Mouse (Mus musculus): Measurements from ENCODE around the gene Ddc. TPM values are rescaled to one million over a fixed set of nuclear protein-coding genes. Genes with fewer than 3 reads are reported as not detected.

Ddc gene
- total and polyA plus RNA-seq, 3 experiments = 0.17 to 0.33 TPM; not detected in 1

GRCm38 (mm10) chr11:11766105-11766504 lies 131.8 kb downstream of the Ddc start:
- Histone ChIP-seq H3K9ac (ENCODE audit: insufficient read depth, low read depth) (no peak overlapping the region), H3K9me3 (replicated peaks; ENCODE audit: low read length) (peaks cover 1% of the 10 kb centered on the region), H3K79me2 (replicated peaks; ENCODE audit: control insufficient read depth, extremely low read depth, insufficient read depth, poor library complexity, severe bottlenecking) (peaks cover 12% of the 10 kb centered on the region), H3K36me3 (replicated peaks in 1 of 2; ENCODE audit: control insufficient read depth in 1 of 2, insufficient read depth in 1 of 2, low read length in 1 of 2) (peaks cover 46 to 74% of the 10 kb centered on the region in 2 experiments), H3K4me2 (ENCODE audit: insufficient read depth, low read depth, poor library complexity, severe bottlenecking) (no peak overlapping the region; the same call in 1 of the 2 replicates), H3K27me3 (replicated peaks) (no peaks in the 10 kb centered on the region), H3K4me1 (ENCODE audit: control insufficient read depth in 1 of 2, insufficient read depth in 2 of 2) (peaks cover 35 to 89% of the 10 kb centered on the region in 2 experiments), H3K4me3 (replicated peaks in 1 of 3; ENCODE audit: low read depth in 2 of 3, low read length in 2 of 3, poor library complexity in 1 of 3) (no peak overlapping the region), H3K27ac (ENCODE audit: insufficient read depth, low read depth) (peak overlapping the region; percentile 62; the same call in 1 of the 2 replicates)
- in situ Hi-C loops (cut with MboI; ENCODE audit: low pct_ligation_motif_present, low pct_unique_long_range_greater_than_20kb, low sequenced_read_pairs) (no loop called here), dilution Hi-C loops (cut with MboI; ENCODE audit: extremely low pct_ligation_motif_present, extremely low pct_unique_long_range_greater_than_20kb, low sequenced_read_pairs) (no loop called here)
- TF ChIP-seq GABPA (IDR thresholded peaks at IDR 0.05; ENCODE audit: insufficient replicate concordance, low read depth, low read length) = no peak
- TF ChIP-seq USF2 (conservative IDR thresholded peaks at IDR 0.05; ENCODE audit: low read depth, low read length) = no peak
- TF ChIP-seq MXI1 (IDR thresholded peaks at IDR 0.05; ENCODE audit: low read depth, low read length) = no peak; the same call in 1 of the 2 replicates
- no peak for TF ChIP-seq NELFE (IDR thresholded peaks at IDR 0.05; ENCODE audit: low read depth, low read length)
- no peak for TF ChIP-seq RCOR1 (conservative IDR thresholded peaks at IDR 0.05; ENCODE audit: low read depth, low read length)
- TF ChIP-seq RAD21 (IDR thresholded peaks at IDR 0.05; ENCODE audit: low read depth, low read length) = no peak
- peak; percentile 70 for TF ChIP-seq ETS1 (conservative IDR thresholded peaks at IDR 0.05; ENCODE audit: low read depth, low read length)
- peak; percentile 10; the same call in 1 of the 2 replicates for TF ChIP-seq POLR2A (IDR thresholded peaks at IDR 0.05; ENCODE audit: low read depth, low read length)
- TF ChIP-seq MAZ (IDR thresholded peaks at IDR 0.05; ENCODE audit: low read depth, low read length) = no peak
- TF ChIP-seq E2F4 (IDR thresholded peaks at IDR 0.05; ENCODE audit: insufficient replicate concordance, low read depth, low read length) = no peak
- TF ChIP-seq SMC3 (IDR thresholded peaks at IDR 0.05; ENCODE audit: low read depth, low read length) = no peak
- TF ChIP-seq USF1 (IDR thresholded peaks at IDR 0.05; ENCODE audit: low read depth, low read length) = no peak
- no peak for TF ChIP-seq TBP (conservative IDR thresholded peaks at IDR 0.05; ENCODE audit: low read depth, low read length)
- TF ChIP-seq CTCF (conservative IDR thresholded peaks at IDR 0.05 in 1 of 2, IDR thresholded peaks at IDR 0.05 in 1 of 2; ENCODE audit: low read depth in 2 of 2, low read length in 2 of 2) = no peak
- TF ChIP-seq CHD1 (IDR thresholded peaks at IDR 0.05; ENCODE audit: low read depth, low read length) = no peak
- TF ChIP-seq TCF12 (IDR thresholded peaks at IDR 0.05; ENCODE audit: low read depth, low read length) = no peak
- peak; percentile 88 for TF ChIP-seq EP300 (IDR thresholded peaks at IDR 0.05; ENCODE audit: low read length)
- TF ChIP-seq ZMIZ1 (IDR thresholded peaks at IDR 0.05; ENCODE audit: low read depth, low read length) = no peak
- TF ChIP-seq ZNF384 (IDR thresholded peaks at IDR 0.05; ENCODE audit: low read depth, low read length) = no peak
- no peak for TF ChIP-seq MAX (IDR thresholded peaks at IDR 0.05; ENCODE audit: low read length)
- no peak for TF ChIP-seq MAFK (IDR thresholded peaks at IDR 0.05; ENCODE audit: insufficient replicate concordance, low read length)
- TF ChIP-seq JUN (IDR thresholded peaks at IDR 0.05; ENCODE audit: insufficient read depth, low read depth, low read length) = no peak
- TF ChIP-seq HCFC1 (IDR thresholded peaks at IDR 0.05; ENCODE audit: low read depth, low read length) = no peak
- no peak; the same call in 1 of the 2 replicates for TF ChIP-seq MYC (IDR thresholded peaks at IDR 0.05; ENCODE audit: low read depth, low read length)
- no peak for TF ChIP-seq ZKSCAN1 (IDR thresholded peaks at IDR 0.05; ENCODE audit: borderline replicate concordance, low read depth, low read length)
- no peak for TF ChIP-seq UBTF (IDR thresholded peaks at IDR 0.05; ENCODE audit: low read depth, low read length)
- no peak for TF ChIP-seq KAT2A (IDR thresholded peaks at IDR 0.05; ENCODE audit: insufficient replicate concordance, low read length)
- no peak for TF ChIP-seq SIN3A (IDR thresholded peaks at IDR 0.05; ENCODE audit: low read length)
- TF ChIP-seq IRF4 (IDR thresholded peaks at IDR 0.05; ENCODE audit: low read depth, low read length) = peak; percentile 81
- no peak for TF ChIP-seq CHD2 (IDR thresholded peaks at IDR 0.05; ENCODE audit: low read length)
- TF ChIP-seq BHLHE40 (IDR thresholded peaks at IDR 0.05; ENCODE audit: low read depth, low read length) = peak; percentile 68; the same call in 1 of the 2 replicates
- 0 out of 2 replicates have a peak, but pooled peaks have one; percentile 36 for TF ChIP-seq MEF2A (IDR thresholded peaks at IDR 0.05; ENCODE audit: borderline replicate concordance, low read depth, low read length)
- DNase-seq (ENCODE audit: extremely low read depth) = peak; percentile 95

Measured in CH12.LX (cell line).